Mouse (Mus musculus): Measurements from ENCODE around the gene Gm9507. TPM values are rescaled to one million over a fixed set of nuclear protein-coding genes. Genes with fewer than 3 reads are reported as not detected.

Gm9507 gene
- polyA plus RNA-seq, 1 experiment from 2014 or later = not detected

Other genes starting within 250 kb of the Gm9507 start
- gene Pttg1ip, start 230.1 kb downstream of the Gm9507 start, polyA plus RNA-seq (2014; fragmentation: Nextera tagmentation; extraction: Ambion mirVana) = 69.0 and 73.8 TPM in 2 replicates
- 336 and 367 TPM in 2 replicates for gene Sumo3, start 205.7 kb downstream of the Gm9507 start, polyA plus RNA-seq (2014; fragmentation: Nextera tagmentation; extraction: Ambion mirVana)
- gene Gm49325, start 205.6 kb downstream of the Gm9507 start, polyA plus RNA-seq (2014; fragmentation: Nextera tagmentation; extraction: Ambion mirVana) = not detected in 2 replicates
- gene Ube2g2, start 189.6 kb downstream of the Gm9507 start, polyA plus RNA-seq (2014; fragmentation: Nextera tagmentation; extraction: Ambion mirVana) = 76.7 and 78.1 TPM in 2 replicates
- gene Tspear, start 125.3 kb downstream of the Gm9507 start, polyA plus RNA-seq (2014; fragmentation: Nextera tagmentation; extraction: Ambion mirVana) = 1.4 and 1.5 TPM in 2 replicates
- not detected in 2 replicates for gene Gm19402, start 121.1 kb downstream of the Gm9507 start, polyA plus RNA-seq (2014; fragmentation: Nextera tagmentation; extraction: Ambion mirVana)
- gene Gm9508, start 114.6 kb downstream of the Gm9507 start, polyA plus RNA-seq (2014; fragmentation: Nextera tagmentation; extraction: Ambion mirVana) = not detected in 2 replicates
- not detected in 2 replicates for gene Gm10272, start 105.2 kb downstream of the Gm9507 start, polyA plus RNA-seq (2014; fragmentation: Nextera tagmentation; extraction: Ambion mirVana)
- not detected in 2 replicates for gene Gm10024, start 100.4 kb downstream of the Gm9507 start, polyA plus RNA-seq (2014; fragmentation: Nextera tagmentation; extraction: Ambion mirVana)
- not detected in 2 replicates for gene Gm10142, start 96.0 kb downstream of the Gm9507 start, polyA plus RNA-seq (2014; fragmentation: Nextera tagmentation; extraction: Ambion mirVana)
- not detected in 2 replicates for gene Krtap12-1, start 91.2 kb downstream of the Gm9507 start, polyA plus RNA-seq (2014; fragmentation: Nextera tagmentation; extraction: Ambion mirVana)
- not detected in 2 replicates for gene Gm10100, start 85.4 kb downstream of the Gm9507 start, polyA plus RNA-seq (2014; fragmentation: Nextera tagmentation; extraction: Ambion mirVana)
- not detected in 2 replicates for gene Gm18596, start 69.2 kb downstream of the Gm9507 start, polyA plus RNA-seq (2014; fragmentation: Nextera tagmentation; extraction: Ambion mirVana)
- gene Gm9736, start 60.5 kb downstream of the Gm9507 start, polyA plus RNA-seq (2014; fragmentation: Nextera tagmentation; extraction: Ambion mirVana) = not detected in 2 replicates
- not detected in 2 replicates for gene Gm3233, start 52.2 kb downstream of the Gm9507 start, polyA plus RNA-seq (2014; fragmentation: Nextera tagmentation; extraction: Ambion mirVana)
- not detected in 2 replicates for gene Gm3238, start 40.5 kb downstream of the Gm9507 start, polyA plus RNA-seq (2014; fragmentation: Nextera tagmentation; extraction: Ambion mirVana)
- gene Gm7138, start 34.9 kb downstream of the Gm9507 start, polyA plus RNA-seq (2014; fragmentation: Nextera tagmentation; extraction: Ambion mirVana) = not detected in 2 replicates
- not detected in 2 replicates for gene Gm3250, start 29.3 kb downstream of the Gm9507 start, polyA plus RNA-seq (2014; fragmentation: Nextera tagmentation; extraction: Ambion mirVana)
- not detected in 2 replicates for gene Gm7137, start 23.6 kb downstream of the Gm9507 start, polyA plus RNA-seq (2014; fragmentation: Nextera tagmentation; extraction: Ambion mirVana)
- not detected in 2 replicates for gene Gm9639, start 16.8 kb downstream of the Gm9507 start, polyA plus RNA-seq (2014; fragmentation: Nextera tagmentation; extraction: Ambion mirVana)
- not detected in 2 replicates for gene Gm19668, start 12.7 kb downstream of the Gm9507 start, polyA plus RNA-seq (2014; fragmentation: Nextera tagmentation; extraction: Ambion mirVana)
- gene Gm2696, start 2.8 kb upstream of the Gm9507 start, polyA plus RNA-seq (2014; fragmentation: Nextera tagmentation; extraction: Ambion mirVana) = not detected in 2 replicates
- gene Krtap10-4, start 15.3 kb upstream of the Gm9507 start, polyA plus RNA-seq (2014; fragmentation: Nextera tagmentation; extraction: Ambion mirVana) = not detected in 2 replicates
- not detected in 2 replicates for gene Krtap10-10, start 24.1 kb upstream of the Gm9507 start, polyA plus RNA-seq (2014; fragmentation: Nextera tagmentation; extraction: Ambion mirVana)
- not detected in 2 replicates for gene Gm36176, start 35.0 kb upstream of the Gm9507 start, polyA plus RNA-seq (2014; fragmentation: Nextera tagmentation; extraction: Ambion mirVana)
- not detected in 2 replicates for gene Gm10318, start 41.0 kb upstream of the Gm9507 start, polyA plus RNA-seq (2014; fragmentation: Nextera tagmentation; extraction: Ambion mirVana)
- gene Gm3285, start 50.1 kb upstream of the Gm9507 start, polyA plus RNA-seq (2014; fragmentation: Nextera tagmentation; extraction: Ambion mirVana) = not detected in 2 replicates
- 3.5 and 3.9 TPM in 2 replicates for gene Lrrc3, start 90.7 kb upstream of the Gm9507 start, polyA plus RNA-seq (2014; fragmentation: Nextera tagmentation; extraction: Ambion mirVana)
- 0.86 and 0.87 TPM in 2 replicates for gene Trpm2, start 158.7 kb upstream of the Gm9507 start, polyA plus RNA-seq (2014; fragmentation: Nextera tagmentation; extraction: Ambion mirVana)
- 34.9 and 38.6 TPM in 2 replicates for gene 1810043G02Rik, start 166.7 kb upstream of the Gm9507 start, polyA plus RNA-seq (2014; fragmentation: Nextera tagmentation; extraction: Ambion mirVana)
- gene Pfkl, start 198.2 kb upstream of the Gm9507 start, polyA plus RNA-seq (2014; fragmentation: Nextera tagmentation; extraction: Ambion mirVana) = 171 and 174 TPM in 2 replicates
- gene Dnmt3l, start 230.1 kb upstream of the Gm9507 start, polyA plus RNA-seq (2014; fragmentation: Nextera tagmentation; extraction: Ambion mirVana) = not detected in 2 replicates
- 0.21 TPM in 1 of 2 replicates, not detected in the other for gene Aire, start 231.8 kb upstream of the Gm9507 start, polyA plus RNA-seq (2014; fragmentation: Nextera tagmentation; extraction: Ambion mirVana)

Data from forebrain, embryonic 11.5 days (tissue).